In genomic region chr9:80049271-80049670, GRCm38 (mm10) we compare ENCODE assay signal across 6 mouse cellular contexts. TPM values are rescaled to one million over a fixed set of nuclear protein-coding genes. Genes with fewer than 3 reads are reported as not detected.
DNase-seq lines count a peak whose midpoint lies in the region; TF ChIP-seq lines count a peak whose summit lies in the region.
"Not testable (repeated sequence)": the region's sequence is repeated elsewhere in the genome, so short reads cannot be mapped to it uniquely, and the experiment has no call there.
"Had no signal": no experiment of that assay in that cellular context is flagged by ENCODE, and none has a peak within 500 bp of the region (broad histone marks: within the 10 kb centered on the region; RNA-seq: fewer than 3 reads in every experiment).

No protein-coding gene starts in this region.

- not testable (repeated sequence) for TF ChIP-seq POLR2A in ES-Bruce4 (IDR thresholded peaks at IDR 0.05; ENCODE audit: insufficient read depth, low read length)

- H3K36me3 ChIP-seq in ES-Bruce4 (ENCODE audit: control insufficient read depth, insufficient read depth, low read length, poor library complexity, severe bottlenecking): not testable (repeated sequence)

- TF ChIP-seq EP300 in ES-Bruce4 (IDR thresholded peaks at IDR 0.05; ENCODE audit: insufficient read depth, low read depth, low read length): not testable (repeated sequence)

- not testable (repeated sequence) for H3K4me3 ChIP-seq in ES-Bruce4 (ENCODE audit: low read depth, low read length)

- peaks cover 39% of the 10 kb centered on the region for H3K9me3 ChIP-seq in ES-Bruce4 (replicated peaks; ENCODE audit: control insufficient read depth, insufficient read depth, low read length, poor library complexity, severe bottlenecking)

- TF ChIP-seq CTCF in ES-Bruce4 (IDR thresholded peaks at IDR 0.05; ENCODE audit: low read depth, low read length): not testable (repeated sequence)

- not testable (repeated sequence) for H3K4me1 ChIP-seq in ES-Bruce4 (ENCODE audit: control insufficient read depth, insufficient read depth, low read length)

- H3K27ac ChIP-seq in ES-Bruce4 (ENCODE audit: insufficient read depth, low read length): 0 out of 2 replicates have a peak overlapping the region, but pooled peaks have one; percentile 9

- H3K27me3 ChIP-seq in ES-Bruce4 (ENCODE audit: control insufficient read depth, insufficient read depth, low read length, poor library complexity, severe bottlenecking): not testable (repeated sequence)

- not testable (repeated sequence) for H3K9ac ChIP-seq in ES-Bruce4 (ENCODE audit: low read depth, poor library complexity, severe bottlenecking)

- DNase-seq in ES-CJ7 (ENCODE audit: low read depth, low spot score) (peak; percentile 77), R1 (ENCODE audit: low read depth, low spot score) (peak; percentile 81), ZHBTc4 (ENCODE audit: low read depth, low spot score) (peak; percentile 65)

RNA-seq across cellular contexts. Expression of gene Senp6, which starts 17.4 kb away (rescaled TPM):
- polyA plus RNA-seq in ES-Bruce4 (2011; ENCODE audit: insufficient read depth, insufficient read length, low read depth, missing spikeins): 117 and 128 TPM in 2 replicates

RNA-seq across cellular contexts. Expression of gene Filip1, which starts 36.6 kb away (rescaled TPM):
- not detected in 2 replicates for polyA plus RNA-seq in ES-Bruce4 (2011; ENCODE audit: insufficient read depth, insufficient read length, low read depth, missing spikeins)
- polyA plus RNA-seq: G1E, Patski had no signal
